Mouse (Mus musculus) midbrain, embryonic 14.5 days (tissue): Measurements from ENCODE around the gene Ceacam13. TPM values are rescaled to one million over a fixed set of nuclear protein-coding genes. Genes with fewer than 3 reads are reported as not detected.
"Not testable (repeated sequence)": the region's sequence is repeated elsewhere in the genome, so short reads cannot be mapped to it uniquely, and the experiment has no call there.

Source experiments
- ATAC-seq: fragments of 200-750 bp; cut with Nextera tagmentation; 2 replicates; pipeline ENCODE4 v1.8.0; 2017; ENCODE audit warnings: moderate number of reproducible peaks, moderate library complexity; ENCODE audit not compliant: low FRiP score, low TSS enrichment
- DNase-seq: peaks from one replicate; pipeline ENCODE4 v3.0.0-alpha.2; 2015
- H3K27ac ChIP-seq: fragments of 300-500 bp; sonication (generic); replicated peaks from 2 replicates; pipeline ENCODE4 v1.5.1; 2014; ENCODE audit warnings: mild to moderate bottlenecking, low read depth, low read length, moderate library complexity
- H3K27me3 ChIP-seq: fragments of 300-500 bp; sonication (generic); 2 replicates; pipeline ENCODE4 v1.6.1; 2014; ENCODE audit warnings: low read length, control low read depth, mixed read lengths; ENCODE audit not compliant: control insufficient read depth, insufficient read depth
- H3K36me3 ChIP-seq: fragments of 300-500 bp; sonication (generic); 2 replicates; pipeline ENCODE4 v1.6.1; 2014; ENCODE audit warnings: low read length, control low read depth; ENCODE audit not compliant: control insufficient read depth, insufficient read depth
- H3K4me1 ChIP-seq: fragments of 300-500 bp; sonication (generic); 2 replicates; pipeline ENCODE4 v1.6.1; 2014; ENCODE audit warnings: mild to moderate bottlenecking, antibody characterized with exemption, low read length, control low read depth; ENCODE audit not compliant: control insufficient read depth, insufficient read depth
- H3K4me2 ChIP-seq: fragments of 300-500 bp; sonication (generic); 2 replicates; pipeline ENCODE4 v1.6.1; 2014; ENCODE audit warnings: mild to moderate bottlenecking, low read length, moderate library complexity
- H3K4me3 ChIP-seq: fragments of 300-500 bp; sonication (generic); replicated peaks from 2 replicates; pipeline ENCODE4 v1.5.1; 2014; ENCODE audit warnings: low read depth, low read length
- H3K9ac ChIP-seq: fragments of 300-500 bp; sonication (generic); replicated peaks from 2 replicates; pipeline ENCODE4 v1.6.1; 2014; ENCODE audit warnings: mild to moderate bottlenecking, low read length, moderate library complexity
- H3K9me3 ChIP-seq: fragments of 300-500 bp; sonication (generic); 2 replicates; pipeline ENCODE4 v1.6.1; 2016; ENCODE audit warnings: low read length, control low read depth, mixed read lengths; ENCODE audit not compliant: control insufficient read depth
- WGBS: fragments of 180-500 bp; shearing (Covaris S2); extraction: QIAGEN DNeasy Blood & Tissue Kit; methylation state at CpG from one replicate; pipeline ENCODE4 v1.1.7; 2014; 5-methylcytosine and 5-hydroxymethylcytosine counted together
- microRNA-seq: library from miRNA; unstranded; fragments of <30 nt; microRNA quantifications from one replicate; pipeline ENCODE4, GENCODE M21; 2016
- polyA plus RNA-seq: library from polyadenylated mRNA; unstranded; fragments of >200 nt; fragmentation: Nextera tagmentation; extraction: Ambion mirVana; gene quantifications from 2 replicates; pipeline ENCODE4 v1.2.1, GENCODE M21; 2014

Ceacam13 gene
- not detected in 2 replicates for polyA plus RNA-seq

- H3K4me1 ChIP-seq, result no peaks in the 10 kb centered on the region
- H3K4me2 ChIP-seq, result no peak within 1 kb of the TSS
- ATAC-seq (no peak), DNase-seq (no peak)
- no peaks in the 10 kb centered on the region for H3K27me3 ChIP-seq
- no peak within 1 kb of the TSS for H3K4me3 ChIP-seq
- no peak within 1 kb of the TSS for H3K9ac ChIP-seq
- H3K36me3 ChIP-seq, result no peaks in the 10 kb centered on the region
- H3K9me3 ChIP-seq, result peaks cover 31% of the 10 kb centered on the region
- 79% methylated on average over 4 of the region's 4 CpGs for WGBS
- H3K27ac ChIP-seq, result no peak within 1 kb of the TSS
Measured at GRCm38 (mm10) chr7:18009589-18009988, at the start of gene Ceacam13. TSS of gene Ceacam13 (plus strand) at chr7:18009889.

- no peak within 1 kb of the TSS for H3K4me3 ChIP-seq
- 79% methylated on average over 4 of the region's 4 CpGs for WGBS
Measured at GRCm38 (mm10) chr7:17971824-17972223, 37.9 kb upstream of the Ceacam13 start, which contains the start of gene Ceacam11. TSS of gene Ceacam11 (plus strand) at chr7:17972124.

GRCm38 (mm10) chr7:18001131-18001530 lies 8.6 kb upstream of the Ceacam13 start:
- DNase-seq, H3K27ac ChIP-seq, H3K27me3 ChIP-seq, H3K4me1 ChIP-seq, H3K9ac ChIP-seq, H3K4me3 ChIP-seq, ATAC-seq, H3K36me3 ChIP-seq, H3K4me2 ChIP-seq: not testable (repeated sequence)
- H3K9me3 ChIP-seq, result peaks cover 33% of the 10 kb centered on the region
- 93% methylated on average over 1 of the region's 1 CpGs for WGBS

More at GRCm38 (mm10) chr7:17971824-17972223, 37.9 kb upstream of the Ceacam13 start, which contains the start of gene Ceacam11:
- Histone ChIP-seq H3K27me3 (no peaks in the 10 kb centered on the region), H3K4me1 (no peaks in the 10 kb centered on the region), H3K27ac (no peak within 1 kb of the TSS), H3K4me2 (no peak within 1 kb of the TSS), H3K36me3 (no peaks in the 10 kb centered on the region), H3K9me3 (peaks cover 46% of the 10 kb centered on the region), H3K9ac (no peak within 1 kb of the TSS)
- no peak for DNase-seq
- ATAC-seq, result no peak

- Histone ChIP-seq H3K9me3 (peaks cover 65% of the 10 kb centered on the region), H3K4me1 (no peaks in the 10 kb centered on the region), H3K27ac (no peak within 1 kb of the TSS), H3K27me3 (no peaks in the 10 kb centered on the region), H3K4me3 (no peak within 1 kb of the TSS), H3K9ac (no peak within 1 kb of the TSS), H3K4me2 (no peak within 1 kb of the TSS), H3K36me3 (no peaks in the 10 kb centered on the region)
- DNase-seq (no peak), ATAC-seq (no peak)
- 72% methylated on average over 1 of the region's 1 CpGs for WGBS
Measured at GRCm38 (mm10) chr7:18065629-18066028, 55.9 kb downstream of the Ceacam13 start, which contains the start of gene Ceacam12. TSS of gene Ceacam12 (plus strand) at chr7:18065929.

Small RNAs within 50 kb of the gene (microRNA-seq; reads per million reads assigned to microRNA genes)
- gene Gm22414, result not detected

Other genes starting within 250 kb of the Ceacam13 start
- not detected in 2 replicates for gene Ceacam14, start 197.3 kb upstream of the Ceacam13 start, polyA plus RNA-seq
- not detected in 2 replicates for gene Gm5155, start 138.1 kb upstream of the Ceacam13 start, polyA plus RNA-seq
- not detected in 2 replicates for gene Ceacam11, start 37.8 kb upstream of the Ceacam13 start, polyA plus RNA-seq
- gene Ceacam12, start 56.0 kb downstream of the Ceacam13 start, polyA plus RNA-seq, result not detected in 2 replicates
- not detected in 2 replicates for gene Igfl3, start 166.6 kb downstream of the Ceacam13 start, polyA plus RNA-seq
- gene Mill1, start 235.5 kb downstream of the Ceacam13 start, polyA plus RNA-seq, result not detected in 2 replicates